Mouse (Mus musculus): ENCODE results near the gene 1500009C09Rik.

The 1500009C09Rik gene

DNA sequence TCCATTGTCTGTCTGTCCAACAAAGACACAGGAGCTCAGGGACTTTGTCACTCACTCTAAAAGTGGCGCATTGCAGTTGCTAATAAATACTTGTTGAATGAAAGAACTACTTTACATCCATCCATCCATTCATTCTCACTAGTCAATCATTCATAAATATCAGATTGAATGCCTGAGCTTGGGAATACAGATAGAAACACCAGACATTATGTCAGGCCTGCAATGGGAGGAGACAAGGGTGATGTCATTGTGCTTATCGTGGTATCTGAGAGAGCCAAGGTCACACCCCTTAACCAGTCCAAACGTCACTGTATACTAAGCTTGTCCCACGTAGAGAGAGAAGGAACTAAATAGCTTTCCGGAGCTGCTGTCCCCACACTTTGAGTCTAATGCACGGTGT, at the start of gene 1500009C09Rik:
TSS of gene 1500009C09Rik (plus strand) at position 301 of the 400 bp plus-strand sequence.
- no peak for DNase-seq

DNA sequence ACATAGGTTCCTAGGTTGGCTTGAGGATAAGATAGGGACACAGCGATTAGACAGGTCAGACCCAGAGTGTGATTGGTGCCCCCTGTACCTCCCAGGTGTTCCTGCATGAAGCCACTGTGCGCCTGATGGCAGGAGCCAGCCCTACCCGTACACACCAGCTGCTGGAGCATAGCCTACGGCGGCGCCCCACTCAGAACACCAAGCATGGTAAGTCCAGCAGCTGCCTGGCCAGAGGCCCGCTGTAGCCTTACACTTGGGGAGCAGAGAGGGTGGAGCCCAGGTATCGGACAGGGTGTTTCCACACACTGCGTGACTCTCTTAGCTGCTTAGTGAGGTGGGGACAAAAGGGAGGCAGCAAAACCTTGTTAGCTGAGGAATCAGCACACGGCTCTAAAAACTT, 49.1 kb upstream of the 1500009C09Rik start:
- no peak for DNase-seq

DNA sequence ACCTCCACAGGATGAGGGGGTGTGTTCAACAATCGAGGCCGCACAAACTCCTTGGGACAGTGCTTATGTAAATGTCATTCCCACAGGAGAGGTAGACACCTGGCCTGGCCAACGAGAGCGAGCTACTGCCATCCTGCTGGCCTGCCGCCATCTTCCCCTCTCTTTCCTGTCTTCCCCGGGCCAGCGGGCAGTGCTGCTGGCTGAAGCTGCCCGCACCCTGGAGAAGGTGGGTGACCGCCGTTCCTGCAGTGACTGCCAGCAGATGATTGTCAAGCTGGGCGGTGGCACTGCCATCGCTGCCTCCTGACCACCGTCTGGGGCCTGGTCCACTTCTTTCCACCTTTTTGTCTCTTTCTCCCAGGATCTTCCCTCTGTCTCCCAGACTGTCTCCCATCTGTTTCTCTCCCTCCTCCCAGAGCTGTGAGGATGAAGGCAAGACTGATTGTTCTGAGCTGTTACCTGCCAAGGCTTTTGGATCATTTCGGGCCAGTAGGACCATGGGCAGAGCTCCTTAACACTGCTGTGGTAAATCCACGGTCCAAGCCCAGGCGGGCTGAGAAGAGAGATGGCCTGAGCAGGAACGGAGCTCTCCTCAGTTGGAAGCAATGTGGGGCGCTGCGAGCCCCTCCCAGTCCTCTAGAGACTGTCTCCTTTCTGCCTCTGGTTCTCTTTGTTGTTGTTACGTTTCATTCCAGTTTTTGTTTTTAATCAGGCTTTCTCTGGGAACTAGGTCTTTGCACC, 48.4 kb upstream of the 1500009C09Rik start:
- DNase-seq, result no peak

- no peak for DNase-seq
These were observed 47.4 kb upstream of the 1500009C09Rik start for GRCm38 (mm10) chr15:82204680-82205371.

GRCm38 (mm10) chr15:82206365-82207104, 45.7 kb upstream of the 1500009C09Rik start:
- DNase-seq, result peak; percentile 56

- DNase-seq, result no peak
These were observed 45.1 kb upstream of the 1500009C09Rik start for GRCm38 (mm10) chr15:82207105-82207459.

DNA sequence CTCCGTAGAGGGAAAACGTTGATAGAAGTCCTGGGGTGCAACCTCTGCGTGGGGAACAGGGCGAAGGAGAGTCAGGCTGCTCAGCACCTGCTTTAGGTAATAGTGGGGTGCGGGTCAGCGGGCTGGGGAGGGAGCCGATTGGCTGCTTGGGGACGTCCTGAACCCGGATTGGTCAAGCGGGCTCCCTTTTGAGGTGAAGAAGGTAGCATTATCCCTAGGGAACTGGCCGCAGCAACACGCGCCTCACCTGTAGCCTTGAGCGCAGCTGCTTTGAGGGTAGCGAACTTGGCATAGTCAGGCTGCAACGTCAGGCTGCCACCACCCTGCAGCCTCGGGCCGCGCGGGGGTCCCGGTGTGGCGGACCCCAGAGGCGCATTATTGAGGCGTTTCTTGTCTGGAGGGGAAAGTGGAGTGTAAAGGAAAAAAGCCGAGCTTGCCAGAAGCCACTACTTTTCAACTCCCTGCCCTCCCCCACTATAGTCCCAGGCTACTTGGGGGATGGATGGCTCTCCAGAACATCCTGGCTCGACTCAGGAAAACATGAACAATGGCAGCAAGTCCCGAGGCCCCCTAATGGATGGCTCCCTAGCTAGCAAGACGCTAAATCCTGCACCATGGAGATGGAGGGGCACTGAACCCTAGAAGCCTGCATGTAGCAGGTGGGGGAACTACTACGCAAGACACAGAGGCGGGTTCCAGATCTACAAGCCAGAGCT, 44.5 kb upstream of the 1500009C09Rik start:
- no peak for DNase-seq

DNA sequence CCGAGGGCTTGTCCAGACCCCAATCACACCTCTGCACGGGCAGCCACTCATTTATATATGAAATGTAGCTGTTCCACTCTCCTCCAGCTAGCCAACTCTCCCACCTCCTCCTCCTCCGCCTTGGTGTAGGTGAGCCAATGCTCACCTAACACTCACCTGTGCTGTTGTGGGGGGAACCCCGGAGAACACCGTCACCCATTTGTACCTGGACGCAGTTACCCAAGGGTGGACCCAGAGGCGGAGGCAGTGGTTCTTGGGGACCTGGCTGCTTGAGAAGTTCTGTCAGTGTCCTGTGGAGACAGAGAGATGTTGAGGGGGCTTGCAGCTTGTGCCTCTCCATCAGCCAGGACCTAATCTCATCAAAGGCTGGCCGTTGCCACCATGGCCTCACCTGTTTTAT, 43.9 kb upstream of the 1500009C09Rik start:
- no peak for DNase-seq

- DNase-seq, result no peak
These were observed 42.7 kb upstream of the 1500009C09Rik start for GRCm38 (mm10) chr15:82209295-82210050.

DNA sequence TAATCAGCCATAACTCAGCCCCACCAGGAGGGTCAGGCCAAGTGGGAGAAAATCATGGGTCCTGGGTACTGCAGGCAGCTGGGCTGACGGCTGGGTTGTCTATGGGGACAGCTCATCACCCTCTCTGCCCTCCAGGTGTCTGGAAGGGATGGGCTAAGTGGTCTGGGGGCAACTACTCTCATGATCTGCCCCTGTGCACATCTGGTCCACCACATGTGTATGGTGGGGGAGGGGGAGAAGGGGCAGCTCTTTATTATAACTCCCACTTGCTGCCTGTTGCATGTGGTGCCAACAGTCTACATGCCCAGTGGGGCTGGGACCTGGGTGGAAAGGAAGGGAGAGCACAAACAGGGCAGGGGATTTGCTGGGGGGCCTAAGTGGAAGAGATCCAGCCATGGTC, 41.4 kb upstream of the 1500009C09Rik start:
- DNase-seq, result no peak

DNA sequence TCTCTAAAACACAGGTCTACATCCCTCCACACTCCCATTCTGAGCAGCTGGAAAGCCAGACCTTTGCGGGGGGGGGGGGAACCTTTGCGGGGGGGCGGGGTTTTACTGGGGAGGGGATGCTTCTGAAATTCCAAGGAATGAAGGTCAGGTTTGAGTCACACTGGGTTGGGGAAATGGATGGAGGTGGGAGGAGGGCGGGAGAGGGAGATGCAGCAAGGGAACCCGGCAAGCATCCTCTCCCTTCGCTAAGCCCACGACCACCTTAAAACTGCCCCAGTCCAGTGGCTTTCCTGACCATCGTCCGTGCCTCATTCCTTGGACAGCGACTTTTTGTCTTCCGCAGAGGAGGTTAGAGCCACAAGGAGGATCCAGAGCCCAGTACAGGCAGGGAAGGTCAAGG, 40.9 kb upstream of the 1500009C09Rik start:
- no peak for DNase-seq

GRCm38 (mm10) chr15:82211911-82212751, 40.1 kb upstream of the 1500009C09Rik start:
- DNase-seq, result peak; percentile 33

DNA sequence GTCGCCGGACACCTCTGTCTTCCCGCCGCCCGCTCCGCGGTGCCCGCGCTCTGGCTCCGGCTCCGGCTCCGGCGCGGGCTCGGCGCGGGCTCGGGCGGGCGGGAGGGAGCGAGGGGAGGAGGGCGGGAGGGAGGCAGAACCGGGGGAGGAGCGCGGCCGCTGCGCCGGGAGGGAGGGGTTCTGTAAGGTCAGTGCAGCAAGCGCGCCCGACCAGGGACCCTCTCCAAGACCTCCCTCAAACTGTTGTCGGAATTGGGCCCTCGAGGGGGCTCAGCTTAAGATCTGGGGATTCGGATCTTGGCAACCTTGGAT, 39.5 kb upstream of the 1500009C09Rik start, which contains the start of gene Shisa8:
TSS of gene Shisa8 (minus strand) at position 64 of the 312 bp plus-strand sequence.
- no peak for DNase-seq

- no peak for DNase-seq
These were observed 39.0 kb upstream of the 1500009C09Rik start for GRCm38 (mm10) chr15:82213222-82213621.

DNA sequence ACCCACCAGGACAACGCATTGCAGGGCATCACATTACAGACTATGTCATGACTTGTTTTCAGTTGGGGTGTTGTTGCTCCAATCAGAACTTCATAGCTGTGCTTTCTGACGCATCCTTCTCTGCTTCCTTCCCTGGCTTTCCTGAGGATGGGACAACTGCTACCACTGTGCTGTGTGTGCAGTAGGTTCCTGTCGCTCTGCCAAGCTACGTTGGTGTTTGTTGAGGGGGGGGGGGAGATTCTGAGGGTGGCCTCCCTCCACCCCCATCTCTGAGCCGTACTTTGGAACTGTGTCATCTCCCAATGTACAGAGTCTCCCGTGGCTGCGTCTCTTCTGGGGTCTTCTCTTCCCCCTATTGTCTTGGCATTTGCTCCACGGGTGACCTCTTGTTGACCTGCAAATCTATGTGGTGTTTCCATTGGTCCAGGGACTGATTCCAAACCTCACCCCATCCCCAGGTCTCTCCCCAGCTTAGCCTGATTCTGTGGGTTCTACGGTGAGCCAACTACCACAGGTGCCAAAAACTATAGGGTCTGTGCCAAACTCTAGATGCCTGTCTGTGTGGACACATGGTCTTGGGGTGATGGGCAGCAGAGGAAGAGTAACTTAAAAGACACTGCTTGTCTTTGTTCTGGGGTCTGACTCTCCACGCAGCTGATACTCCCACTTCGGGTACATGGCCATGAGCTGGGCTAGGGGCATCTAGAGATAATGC, 36.7 kb upstream of the 1500009C09Rik start:
- no peak for DNase-seq

- no peak for DNase-seq
These were observed 35.9 kb upstream of the 1500009C09Rik start for GRCm38 (mm10) chr15:82216142-82216827.

DNA sequence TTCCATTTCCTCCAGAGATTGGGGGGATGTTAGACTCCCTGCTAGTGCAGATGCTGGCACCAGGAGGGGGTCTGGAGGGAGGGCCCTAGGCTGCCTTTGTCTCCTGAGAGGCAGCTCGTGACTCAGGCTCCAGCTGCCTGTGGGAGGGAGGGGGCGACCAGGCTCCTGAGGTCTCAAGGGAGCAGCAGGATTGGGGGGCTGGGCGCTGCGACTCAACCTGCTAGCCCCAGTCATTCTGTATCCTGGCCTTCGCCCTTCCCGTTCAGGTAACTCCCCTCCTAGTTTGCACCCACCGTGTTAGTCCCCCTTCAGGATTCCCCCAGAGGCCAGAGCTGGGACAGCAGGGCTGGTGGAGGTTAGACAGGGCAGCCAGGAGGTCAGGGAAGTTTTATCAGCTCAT, 35.2 kb upstream of the 1500009C09Rik start:
- DNase-seq, result no peak

GRCm38 (mm10) chr15:82217980-82218379, 34.2 kb upstream of the 1500009C09Rik start:
- no peak for DNase-seq

DNA sequence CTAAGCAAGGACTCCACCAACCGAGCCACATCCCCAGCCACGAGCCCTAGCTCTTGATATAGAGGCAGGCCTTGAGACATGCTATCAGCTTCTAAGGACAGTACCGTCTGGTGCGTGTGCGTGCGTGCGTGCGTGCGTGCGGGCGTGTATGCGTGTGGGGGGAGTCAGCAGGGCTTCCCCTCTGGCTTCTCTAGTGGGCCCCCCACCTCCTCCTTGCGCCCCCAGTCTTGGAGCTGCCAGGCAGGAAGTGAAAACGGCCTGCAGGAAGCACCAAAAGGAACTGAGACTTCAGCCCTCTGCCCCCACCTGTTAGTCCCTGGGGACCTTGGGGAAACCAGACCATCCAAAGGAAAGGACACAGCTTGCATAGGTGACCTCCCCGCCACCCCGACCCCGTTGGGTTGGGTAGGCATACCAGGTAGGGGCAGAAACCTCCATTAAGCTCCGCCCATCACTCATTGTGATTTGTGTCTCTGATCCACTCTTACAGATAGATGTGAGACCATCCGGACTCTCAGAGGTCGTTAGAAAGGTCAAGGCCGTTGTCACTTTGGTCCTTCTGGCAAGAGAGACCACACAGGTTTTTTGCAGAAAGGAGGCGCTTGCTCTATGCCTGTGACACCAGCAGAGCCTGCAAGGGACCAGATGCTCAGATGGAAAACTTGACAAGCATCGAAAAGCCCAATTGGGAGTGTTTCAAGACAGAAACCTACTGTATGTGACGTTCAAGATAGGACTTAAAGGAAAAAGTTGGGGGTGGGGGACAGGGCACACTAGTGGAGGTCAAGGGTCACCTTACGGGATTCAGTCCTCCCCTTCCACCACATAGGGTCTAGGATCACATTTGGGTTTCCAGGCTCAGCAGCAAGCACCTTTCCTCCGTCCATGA, 33.2 kb upstream of the 1500009C09Rik start:
- no peak for DNase-seq
